Mouse (Mus musculus): ENCODE data around the gene Cenpb. TPM values are rescaled to one million over a fixed set of nuclear protein-coding genes. Genes with fewer than 3 reads are reported as not detected.
"Not testable (repeated sequence)": the region's sequence is repeated elsewhere in the genome, so short reads cannot be mapped to it uniquely, and the experiment has no call there.

Cenpb gene
- 62.9 and 84.8 TPM in 2 replicates for total RNA-seq (2014; rRNA removed; ENCODE audit: low replicate concordance)
- 7.1 and 7.8 TPM in 2 replicates for polyA plus RNA-seq (2015; fragmentation: Nextera tagmentation; extraction: Ambion mirVana)

GRCm38 (mm10) chr2:131179990-131180587, at the start of gene Cenpb:
Gene Cenpb, minus strand, starts transcription at chr2:131180067.
- Histone ChIP-seq H3K27ac (ENCODE audit: low read depth) (peak within 1 kb of the TSS; percentile 95), H3K9ac (replicated peaks; ENCODE audit: low read depth, low read length) (peak within 1 kb of the TSS; percentile 97), H3K9me3 (replicated peaks; ENCODE audit: control insufficient read depth, low read length) (no peaks in the 10 kb centered on the region), H3K4me1 (ENCODE audit: control insufficient read depth, insufficient read depth) (peaks cover 34% of the 10 kb centered on the region), H3K4me2 (ENCODE audit: low read depth, low read length) (peak within 1 kb of the TSS; percentile 92), H3K4me3 (ENCODE audit: low read depth, low read length) (peak within 1 kb of the TSS; percentile 70), H3K27me3 (ENCODE audit: control insufficient read depth, insufficient read depth, low read length) (no peaks in the 10 kb centered on the region), H3K36me3 (replicated peaks; ENCODE audit: control insufficient read depth, insufficient read depth, low read length) (peaks cover 10% of the 10 kb centered on the region; the same call in 1 of the 2 replicates)
- peak; percentile 62 for DNase-seq (ENCODE audit: low spot score)
- TF ChIP-seq CTCF (IDR thresholded peaks at IDR 0.05; ENCODE audit: low read depth) = peak; percentile 49
- no peak for TF ChIP-seq EP300 (IDR thresholded peaks at IDR 0.05; ENCODE audit: low read depth)
- ATAC-seq (ENCODE audit: insufficient read depth, low read depth) = peak; percentile 91
- WGBS = 4% methylated on average over 28 of the region's 57 CpGs

GRCm38 (mm10) chr2:131227243-131227642, 47.4 kb upstream of the Cenpb start:
- WGBS = 66% methylated on average over 3 of the region's 3 CpGs
- H3K9ac ChIP-seq (replicated peaks; ENCODE audit: low read depth, low read length) = no peak overlapping the region
- H3K4me3 ChIP-seq (ENCODE audit: low read depth, low read length) = no peak overlapping the region
- ATAC-seq (ENCODE audit: insufficient read depth, low read depth) (no peak), DNase-seq (ENCODE audit: low spot score) (no peak)
- H3K27me3 ChIP-seq (ENCODE audit: control insufficient read depth, insufficient read depth, low read length) = no peaks in the 10 kb centered on the region
- no peaks in the 10 kb centered on the region for H3K9me3 ChIP-seq (replicated peaks; ENCODE audit: control insufficient read depth, low read length)
- TF ChIP-seq CTCF (IDR thresholded peaks at IDR 0.05; ENCODE audit: low read depth) (no peak), EP300 (IDR thresholded peaks at IDR 0.05; ENCODE audit: low read depth) (no peak)
- no peaks in the 10 kb centered on the region for H3K36me3 ChIP-seq (replicated peaks; ENCODE audit: control insufficient read depth, insufficient read depth, low read length)
- no peak overlapping the region for H3K4me2 ChIP-seq (ENCODE audit: low read depth, low read length)
- H3K27ac ChIP-seq (ENCODE audit: low read depth) = no peak overlapping the region
- H3K4me1 ChIP-seq (ENCODE audit: control insufficient read depth, insufficient read depth) = no peaks in the 10 kb centered on the region

DNA sequence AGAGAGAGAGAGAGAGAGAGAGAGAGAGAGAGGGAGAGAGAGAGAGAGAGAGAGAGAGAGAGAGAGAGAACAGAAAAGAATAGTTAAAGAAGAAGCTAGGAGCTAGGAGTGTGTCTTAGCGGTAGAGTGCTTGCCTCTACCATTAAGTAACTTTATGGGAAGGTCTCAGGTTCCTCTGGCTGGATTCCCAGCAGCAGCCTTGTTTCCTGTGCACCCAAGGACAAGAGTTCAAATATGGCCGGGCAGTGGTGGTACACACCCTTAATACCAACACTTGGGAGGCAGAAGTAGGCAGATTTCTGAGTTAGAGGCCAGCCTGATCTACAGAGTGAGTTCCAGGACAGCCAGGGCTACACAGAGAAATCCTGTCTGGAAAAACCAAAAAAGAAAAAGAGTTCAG, 46.8 kb upstream of the Cenpb start:
- H3K9ac ChIP-seq (replicated peaks; ENCODE audit: low read depth, low read length); H3K27ac ChIP-seq (ENCODE audit: low read depth); ATAC-seq (ENCODE audit: insufficient read depth, low read depth); H3K4me3 ChIP-seq (ENCODE audit: low read depth, low read length); H3K36me3 ChIP-seq (replicated peaks; ENCODE audit: control insufficient read depth, insufficient read depth, low read length); DNase-seq (ENCODE audit: low spot score); H3K4me2 ChIP-seq (ENCODE audit: low read depth, low read length); H3K9me3 ChIP-seq (replicated peaks; ENCODE audit: control insufficient read depth, low read length); H3K27me3 ChIP-seq (ENCODE audit: control insufficient read depth, insufficient read depth, low read length); H3K4me1 ChIP-seq (ENCODE audit: control insufficient read depth, insufficient read depth): not testable (repeated sequence)
- 45% methylated on average over 2 of the region's 2 CpGs for WGBS

DNA sequence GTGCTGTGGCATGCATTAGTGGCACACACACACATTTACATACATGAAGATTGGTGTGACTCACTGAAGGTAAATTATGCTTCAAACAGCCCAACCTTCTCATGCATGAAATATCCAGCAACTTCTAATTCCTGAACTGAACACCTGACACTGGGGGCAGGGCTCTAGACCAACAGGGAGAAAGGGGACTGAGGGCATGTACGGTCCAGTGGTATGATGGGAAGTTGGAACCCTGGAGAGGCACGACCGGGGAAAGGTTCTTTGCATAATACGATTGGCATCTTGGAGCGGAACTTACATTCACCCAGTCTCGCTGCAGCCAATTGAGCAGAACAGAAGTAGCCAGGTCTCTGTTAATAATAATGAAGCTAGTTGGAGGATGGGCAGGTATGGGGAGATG, 45.3 kb upstream of the Cenpb start:
- ATAC-seq (ENCODE audit: insufficient read depth, low read depth) = no peak
- no peak overlapping the region for H3K9ac ChIP-seq (replicated peaks; ENCODE audit: low read depth, low read length)
- no peak for TF ChIP-seq CTCF (IDR thresholded peaks at IDR 0.05; ENCODE audit: low read depth)
- no peak for TF ChIP-seq EP300 (IDR thresholded peaks at IDR 0.05; ENCODE audit: low read depth)
- no peaks in the 10 kb centered on the region for H3K36me3 ChIP-seq (replicated peaks; ENCODE audit: control insufficient read depth, insufficient read depth, low read length)
- DNase-seq (ENCODE audit: low spot score) = no peak
- peaks cover 6% of the 10 kb centered on the region; the same call in 1 of the 2 replicates for H3K4me1 ChIP-seq (ENCODE audit: control insufficient read depth, insufficient read depth)
- H3K9me3 ChIP-seq (replicated peaks; ENCODE audit: control insufficient read depth, low read length) = no peaks in the 10 kb centered on the region; the same call in 1 of the 2 replicates
- H3K27ac ChIP-seq (ENCODE audit: low read depth) = no peak overlapping the region
- H3K27me3 ChIP-seq (ENCODE audit: control insufficient read depth, insufficient read depth, low read length) = no peaks in the 10 kb centered on the region
- no peak overlapping the region for H3K4me2 ChIP-seq (ENCODE audit: low read depth, low read length)
- no peak overlapping the region for H3K4me3 ChIP-seq (ENCODE audit: low read depth, low read length)
- WGBS = 77% methylated on average over 6 of the region's 6 CpGs

DNA sequence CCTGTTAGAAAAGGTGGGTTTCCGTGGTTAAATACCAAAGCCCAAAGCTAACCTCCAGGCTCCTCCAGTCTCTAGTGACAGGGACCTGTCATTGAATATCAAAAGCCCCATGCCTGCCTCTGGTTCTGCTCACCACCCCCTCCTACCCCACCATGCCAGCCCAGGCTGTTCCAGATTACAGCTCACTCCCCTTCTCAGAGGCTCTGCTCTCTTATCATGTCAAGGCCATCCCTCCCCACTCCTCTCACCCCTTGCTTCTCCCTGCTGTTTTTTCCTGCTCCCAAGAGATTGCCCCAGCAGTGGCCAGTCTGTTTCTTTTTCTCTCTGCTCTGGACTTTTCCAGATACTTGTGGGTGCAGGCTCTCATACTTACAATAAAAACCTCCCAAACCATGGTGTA, 43.7 kb upstream of the Cenpb start:
- 67% methylated on average over 1 of the region's 1 CpGs for WGBS
- Histone ChIP-seq H3K4me1 (ENCODE audit: control insufficient read depth, insufficient read depth) (peaks cover 6% of the 10 kb centered on the region; the same call in 1 of the 2 replicates), H3K36me3 (replicated peaks; ENCODE audit: control insufficient read depth, insufficient read depth, low read length) (no peaks in the 10 kb centered on the region), H3K4me2 (ENCODE audit: low read depth, low read length) (no peak overlapping the region), H3K27me3 (ENCODE audit: control insufficient read depth, insufficient read depth, low read length) (no peaks in the 10 kb centered on the region), H3K4me3 (ENCODE audit: low read depth, low read length) (no peak overlapping the region), H3K9me3 (replicated peaks; ENCODE audit: control insufficient read depth, low read length) (no peaks in the 10 kb centered on the region; the same call in 1 of the 2 replicates), H3K27ac (ENCODE audit: low read depth) (no peak overlapping the region), H3K9ac (replicated peaks; ENCODE audit: low read depth, low read length) (no peak overlapping the region)
- ATAC-seq (ENCODE audit: insufficient read depth, low read depth) (no peak), DNase-seq (ENCODE audit: low spot score) (no peak)
- no peak for TF ChIP-seq EP300 (IDR thresholded peaks at IDR 0.05; ENCODE audit: low read depth)
- no peak for TF ChIP-seq CTCF (IDR thresholded peaks at IDR 0.05; ENCODE audit: low read depth)

DNA sequence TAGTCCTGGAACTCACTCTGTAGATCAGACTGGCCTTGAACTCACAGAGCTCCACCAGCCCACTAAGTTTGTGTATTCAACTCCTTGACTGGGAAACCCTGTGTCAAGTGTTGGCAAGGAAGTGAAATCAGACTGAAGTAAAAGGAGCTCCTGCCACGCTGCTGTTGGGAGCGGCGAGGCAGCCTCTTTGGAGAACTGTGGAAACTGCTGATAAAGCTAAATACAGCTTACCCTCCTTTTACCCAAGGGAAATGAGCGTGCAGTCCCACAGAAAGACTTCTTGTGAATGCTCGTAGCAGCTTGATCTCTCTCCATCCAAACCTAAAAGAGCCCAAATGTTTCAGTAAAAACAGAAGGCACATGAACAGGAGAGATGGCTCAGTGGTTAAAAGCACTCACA, 42.7 kb upstream of the Cenpb start:
- DNase-seq (ENCODE audit: low spot score) = peak; percentile 38
- no peak for ATAC-seq (ENCODE audit: insufficient read depth, low read depth)
- no peak for TF ChIP-seq EP300 (IDR thresholded peaks at IDR 0.05; ENCODE audit: low read depth)
- no peak for TF ChIP-seq CTCF (IDR thresholded peaks at IDR 0.05; ENCODE audit: low read depth)
- Histone ChIP-seq H3K27ac (ENCODE audit: low read depth) (no peak overlapping the region), H3K4me1 (ENCODE audit: control insufficient read depth, insufficient read depth) (peaks cover 6% of the 10 kb centered on the region; the same call in 1 of the 2 replicates), H3K4me3 (ENCODE audit: low read depth, low read length) (no peak overlapping the region), H3K9ac (replicated peaks; ENCODE audit: low read depth, low read length) (no peak overlapping the region), H3K36me3 (replicated peaks; ENCODE audit: control insufficient read depth, insufficient read depth, low read length) (no peaks in the 10 kb centered on the region), H3K4me2 (ENCODE audit: low read depth, low read length) (no peak overlapping the region), H3K9me3 (replicated peaks; ENCODE audit: control insufficient read depth, low read length) (no peaks in the 10 kb centered on the region; the same call in 1 of the 2 replicates), H3K27me3 (ENCODE audit: control insufficient read depth, insufficient read depth, low read length) (no peaks in the 10 kb centered on the region)
- WGBS = 13% methylated on average over 5 of the region's 5 CpGs

Data from heart, postnatal 0 days (tissue).